Mouse (Mus musculus) kidney, adult 2 months (tissue): ENCODE measurements around the gene Epb41l4b. TPM values are rescaled to one million over a fixed set of nuclear protein-coding genes. Genes with fewer than 3 reads are reported as not detected.

Source experiments
- DNase-seq: peaks from one replicate; pipeline ENCODE4 v3.0.0; 2021
- H3K27ac ChIP-seq: fragments of 200-500 bp; 2 replicates; pipeline ENCODE4 v1.5.1; 2012; ENCODE audit warnings: low read depth, low read length, control low read depth, inconsistent platforms; ENCODE audit not compliant: insufficient read depth
- H3K27me3 ChIP-seq: fragments of 200-500 bp; replicated peaks from 2 replicates; pipeline ENCODE4 v1.6.1; 2012; ENCODE audit warnings: mild to moderate bottlenecking, moderate library complexity, low read length, inconsistent platforms; ENCODE audit not compliant: control insufficient read depth, insufficient read depth
- H3K36me3 ChIP-seq: fragments of 200-500 bp; 2 replicates; pipeline ENCODE4 v1.6.1; 2012; ENCODE audit warnings: mild to moderate bottlenecking, moderate library complexity, low read length, inconsistent platforms; ENCODE audit not compliant: control insufficient read depth, insufficient read depth
- H3K4me1 ChIP-seq: fragments of 200-500 bp; 2 replicates; pipeline ENCODE4 v1.6.1; 2011; ENCODE audit warnings: low read length; ENCODE audit not compliant: control insufficient read depth, insufficient read depth
- H3K4me3 ChIP-seq: fragments of 200-500 bp; 2 replicates; pipeline ENCODE4 v1.5.1; 2011; ENCODE audit warnings: mild to moderate bottlenecking, low read depth, low read length, control low read depth; ENCODE audit not compliant: insufficient read depth
- CTCF ChIP-seq: fragments of 200-500 bp; conservative IDR thresholded peaks from 2 replicates; pipeline ENCODE4 v1.5.1; 2011; ENCODE audit warnings: low read depth, mild to moderate bottlenecking, control low read depth, low read length, moderate library complexity, mixed read lengths; ENCODE audit not compliant: insufficient read depth, insufficient read length
- POLR2A ChIP-seq: fragments of 200-500 bp; IDR thresholded peaks from one replicate; pipeline ENCODE4 v1.6.1; 2011; ENCODE audit warnings: low read depth, low read length, control low read depth
- WGBS: fragments of 180-500 bp; shearing (Covaris S2); methylation state at CpG from one replicate; pipeline ENCODE4 v1.1.7; 2018; 5-methylcytosine and 5-hydroxymethylcytosine counted together
- polyA plus RNA-seq: library from polyadenylated mRNA; depleted of rRNA; stranded (reverse); fragments of >200 nt; gene quantifications from 2 replicates; pipeline ENCODE4 v1.2.3, GENCODE M21; 2012

Gene Epb41l4b
- polyA plus RNA-seq, 1 experiment = 15.8 TPM

DNA sequence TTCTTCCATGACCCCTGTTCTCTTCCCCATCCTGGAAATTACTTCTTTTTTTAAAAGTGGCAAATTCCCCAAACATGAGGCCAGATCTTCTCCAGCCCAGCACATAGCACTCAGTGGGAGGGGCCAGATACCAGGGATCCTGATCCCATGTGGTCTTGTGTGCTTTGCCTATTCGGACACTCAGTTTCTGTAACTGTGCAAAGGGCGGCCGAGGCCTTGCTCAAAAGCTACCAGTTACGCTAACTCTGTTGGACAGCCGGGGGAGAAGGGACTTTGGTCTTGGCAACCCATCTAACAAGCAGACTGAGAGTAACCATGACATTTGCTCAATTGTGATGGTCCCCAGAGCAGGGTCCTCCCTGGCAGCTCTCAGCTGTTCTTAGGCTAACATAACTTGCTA, 128.2 kb downstream of the Epb41l4b start:
- no peak for DNase-seq
- Histone ChIP-seq H3K27me3 (no peaks in the 10 kb centered on the region), H3K4me3 (no peak overlapping the region), H3K36me3 (no peaks in the 10 kb centered on the region), H3K27ac (no peak overlapping the region), H3K4me1 (no peaks in the 10 kb centered on the region)
- no peak for TF ChIP-seq CTCF
- TF ChIP-seq POLR2A = no peak
- WGBS = 80% methylated on average over 5 of the region's 5 CpGs

DNA sequence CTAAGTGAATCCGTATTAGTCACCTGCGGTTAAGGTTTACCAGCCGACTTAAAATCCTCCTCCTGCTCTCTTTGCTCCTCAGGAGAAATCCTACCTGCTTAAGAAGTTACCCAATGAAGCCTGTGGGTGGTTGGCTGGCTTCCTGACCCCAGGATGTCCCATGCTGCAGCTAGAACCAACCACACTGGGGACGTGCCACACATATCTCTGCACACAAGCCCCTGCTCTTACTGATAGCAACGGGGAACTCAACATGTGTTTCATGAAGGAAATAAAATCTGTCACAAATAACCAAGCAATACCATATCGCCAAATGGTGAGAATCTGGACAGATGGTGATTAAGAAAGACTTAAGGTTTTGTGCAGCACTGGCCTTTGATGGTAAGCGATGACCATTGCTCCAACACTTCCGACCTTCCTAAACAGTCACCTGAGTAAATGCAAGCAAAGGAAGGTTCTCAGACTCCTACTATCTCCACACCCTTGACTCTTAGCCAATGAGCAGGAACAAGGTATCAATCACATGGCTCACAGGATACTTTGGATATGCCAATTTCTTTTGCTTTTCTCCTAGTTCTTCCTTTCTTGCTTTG, 131.7 kb downstream of the Epb41l4b start:
- Histone ChIP-seq H3K4me1 (no peaks in the 10 kb centered on the region), H3K4me3 (no peak overlapping the region), H3K27ac (no peak overlapping the region), H3K36me3 (no peaks in the 10 kb centered on the region), H3K27me3 (no peaks in the 10 kb centered on the region)
- DNase-seq = no peak
- WGBS = 68% methylated on average over 8 of the region's 8 CpGs
- TF ChIP-seq POLR2A = no peak
- no peak for TF ChIP-seq CTCF

DNA sequence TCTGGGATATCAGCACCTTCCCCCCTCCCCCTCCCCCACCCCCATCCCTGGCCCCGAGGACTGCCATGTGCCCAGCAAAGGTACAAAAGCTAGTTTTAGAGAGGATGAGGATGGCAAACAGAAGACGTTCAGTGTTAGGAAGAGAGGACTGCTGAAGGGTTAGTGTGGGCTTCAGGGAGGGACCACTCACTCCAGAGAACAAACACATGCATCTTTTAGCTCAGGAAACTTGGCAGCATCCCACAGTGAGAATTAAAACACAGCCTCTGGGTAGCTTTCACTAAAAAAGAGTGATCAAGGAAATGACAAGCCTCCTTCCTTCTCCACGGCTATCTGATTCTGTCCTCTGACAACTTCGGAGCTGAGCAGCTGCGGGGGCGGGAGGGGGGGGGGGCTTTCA, 132.3 kb downstream of the Epb41l4b start:
- Histone ChIP-seq H3K4me1 (no peaks in the 10 kb centered on the region), H3K36me3 (no peaks in the 10 kb centered on the region), H3K27ac (no peak overlapping the region), H3K27me3 (no peaks in the 10 kb centered on the region), H3K4me3 (no peak overlapping the region)
- TF ChIP-seq CTCF (no peak), POLR2A (no peak)
- DNase-seq = no peak
- 13% methylated on average over 6 of the region's 6 CpGs for WGBS

DNA sequence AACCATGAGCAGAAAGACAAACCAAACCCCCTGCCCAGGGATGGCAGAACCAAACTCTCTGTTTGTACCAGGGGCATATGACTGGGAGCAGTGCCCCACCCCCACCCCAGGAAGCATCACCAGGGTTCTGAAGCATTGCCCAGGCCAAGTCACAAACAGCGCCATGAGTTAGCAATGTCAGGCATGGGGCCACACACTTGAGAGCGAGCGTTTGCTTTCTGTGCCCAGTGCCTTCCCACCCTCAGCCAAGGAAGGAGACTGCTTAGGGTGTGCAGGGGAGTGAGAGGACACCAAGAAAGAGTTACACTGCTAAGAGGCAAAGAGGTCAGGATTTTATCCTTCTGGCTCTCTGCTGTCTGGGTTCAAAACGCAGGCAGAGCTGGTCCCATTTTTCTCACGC, 132.8 kb downstream of the Epb41l4b start:
- H3K27ac ChIP-seq = no peak overlapping the region
- no peak for TF ChIP-seq POLR2A
- no peak for TF ChIP-seq CTCF
- no peaks in the 10 kb centered on the region for H3K4me1 ChIP-seq
- no peak overlapping the region for H3K4me3 ChIP-seq
- 64% methylated on average over 5 of the region's 5 CpGs for WGBS
- H3K36me3 ChIP-seq = no peaks in the 10 kb centered on the region
- no peak for DNase-seq
- H3K27me3 ChIP-seq = no peaks in the 10 kb centered on the region

DNA sequence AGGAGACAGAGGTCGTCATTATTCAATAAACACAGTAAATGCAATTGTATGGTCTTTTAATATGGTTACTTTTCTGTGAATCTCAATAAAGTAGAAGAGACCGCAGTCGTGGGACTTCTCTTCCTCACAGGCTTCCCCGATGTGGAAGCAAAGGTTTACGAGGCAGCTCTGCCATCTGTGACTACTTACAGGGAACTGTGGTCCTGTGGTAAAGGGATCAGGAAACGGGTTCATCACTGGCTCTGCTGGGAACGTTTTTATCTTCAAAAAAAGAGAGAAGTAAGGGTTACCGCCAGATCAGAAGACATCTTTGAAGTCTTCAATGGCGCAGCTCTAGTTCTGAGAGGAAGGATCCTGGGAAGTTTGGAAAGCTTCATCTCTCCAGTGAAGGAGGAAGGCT, 135.5 kb downstream of the Epb41l4b start:
- Histone ChIP-seq H3K4me3 (no peak overlapping the region), H3K36me3 (no peaks in the 10 kb centered on the region), H3K4me1 (no peaks in the 10 kb centered on the region), H3K27me3 (no peaks in the 10 kb centered on the region), H3K27ac (no peak overlapping the region)
- WGBS = 79% methylated on average over 9 of the region's 9 CpGs
- no peak for DNase-seq
- TF ChIP-seq CTCF (no peak), POLR2A (no peak)

DNA sequence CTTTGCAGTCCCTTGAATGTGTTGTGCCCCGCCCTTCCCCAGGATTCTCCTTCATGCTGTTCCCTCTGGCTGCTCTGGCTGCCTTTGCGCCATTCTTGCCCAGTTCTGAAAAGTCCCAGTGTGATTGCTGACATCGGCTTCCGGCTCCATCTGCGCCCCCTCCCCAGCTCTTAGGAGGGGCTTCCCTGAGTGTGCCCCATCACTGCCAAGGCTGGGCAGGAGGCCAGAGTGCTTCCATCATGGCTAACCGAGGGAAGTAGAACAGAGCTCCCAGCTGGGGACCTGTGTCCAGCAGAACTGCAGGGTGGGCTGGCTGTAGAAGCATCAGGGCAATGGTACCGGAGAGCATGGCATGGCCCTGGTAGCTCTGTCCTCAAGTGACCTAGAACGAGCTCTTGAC, 138.2 kb downstream of the Epb41l4b start:
- Histone ChIP-seq H3K4me3 (no peak overlapping the region), H3K27me3 (no peaks in the 10 kb centered on the region), H3K4me1 (no peaks in the 10 kb centered on the region), H3K36me3 (no peaks in the 10 kb centered on the region), H3K27ac (no peak overlapping the region)
- no peak for DNase-seq
- 80% methylated on average over 8 of the region's 8 CpGs for WGBS
- TF ChIP-seq POLR2A = no peak
- no peak for TF ChIP-seq CTCF

DNA sequence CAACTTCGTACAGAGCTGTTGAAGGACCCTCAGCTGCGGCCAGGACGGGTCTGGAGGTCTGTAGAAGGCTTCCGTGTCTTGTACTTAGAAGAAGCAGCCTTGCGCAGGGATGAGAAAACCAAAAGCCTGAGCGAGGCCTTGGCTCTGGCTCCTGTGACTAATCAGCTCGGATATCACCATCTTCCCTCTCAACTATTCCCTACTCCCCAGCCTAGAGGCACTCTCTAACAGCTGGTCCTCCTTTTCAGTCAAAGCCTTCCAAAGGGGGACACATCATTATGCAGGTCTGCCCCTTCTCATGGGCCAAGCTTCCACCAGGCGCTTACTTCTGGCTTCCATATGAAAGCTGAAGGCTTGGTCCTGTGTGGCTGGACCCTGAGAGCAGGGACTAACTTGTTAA, 139.4 kb downstream of the Epb41l4b start:
- no peak overlapping the region for H3K4me3 ChIP-seq
- H3K4me1 ChIP-seq = no peaks in the 10 kb centered on the region
- WGBS = 89% methylated on average over 8 of the region's 8 CpGs
- no peak overlapping the region for H3K27ac ChIP-seq
- no peaks in the 10 kb centered on the region for H3K36me3 ChIP-seq
- TF ChIP-seq POLR2A = no peak
- no peak for TF ChIP-seq CTCF
- no peaks in the 10 kb centered on the region for H3K27me3 ChIP-seq
- DNase-seq = no peak

DNA sequence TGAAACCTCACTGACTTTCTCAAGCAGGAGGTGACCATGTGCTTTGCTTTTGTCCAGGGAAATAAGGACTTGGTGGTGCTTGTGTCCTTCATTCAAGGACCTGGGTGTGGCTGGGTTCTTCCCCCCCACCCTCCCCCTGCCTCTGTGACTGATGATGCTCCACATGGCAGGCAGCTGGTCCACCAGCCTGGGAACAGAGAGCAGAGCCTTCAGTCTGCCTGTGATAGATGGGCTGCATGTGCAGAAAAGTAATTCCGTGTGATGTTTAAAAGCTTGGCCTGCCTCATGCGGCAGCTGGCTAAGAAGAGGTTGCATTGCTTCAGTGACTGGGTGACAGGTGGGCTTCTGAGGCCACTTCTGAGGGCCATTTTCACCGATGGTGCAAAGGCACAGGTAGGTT, 140.5 kb downstream of the Epb41l4b start:
- 53% methylated on average over 3 of the region's 3 CpGs for WGBS
- Histone ChIP-seq H3K4me3 (no peak overlapping the region), H3K36me3 (no peaks in the 10 kb centered on the region), H3K27me3 (no peaks in the 10 kb centered on the region), H3K27ac (no peak overlapping the region), H3K4me1 (no peaks in the 10 kb centered on the region)
- TF ChIP-seq CTCF = no peak
- TF ChIP-seq POLR2A = no peak
- no peak for DNase-seq
